Mouse (Mus musculus) stomach, postnatal 0 days (tissue): ENCODE measurements around the gene Olfr480.

ENCODE experiments used
- CTCF ChIP-seq: IDR thresholded peaks from 2 replicates; pipeline ENCODE4 v1.5.1; 2016; ENCODE audit warnings: antibody characterized with exemption, low read depth, mild to moderate bottlenecking, moderate library complexity
- EP300 ChIP-seq: optimal IDR thresholded peaks from 2 replicates; pipeline ENCODE3; 2016; ENCODE audit warnings: antibody characterized with exemption

- TF ChIP-seq CTCF (no peak), EP300 (no peak)
Measured at GRCm38 (mm10) chr7:108050393-108050792, 16.8 kb downstream of the Olfr480 start, which contains the start of gene Olfr479.
